8 mouse cellular contexts compared by ENCODE assay signal in the genomic region with DNA sequence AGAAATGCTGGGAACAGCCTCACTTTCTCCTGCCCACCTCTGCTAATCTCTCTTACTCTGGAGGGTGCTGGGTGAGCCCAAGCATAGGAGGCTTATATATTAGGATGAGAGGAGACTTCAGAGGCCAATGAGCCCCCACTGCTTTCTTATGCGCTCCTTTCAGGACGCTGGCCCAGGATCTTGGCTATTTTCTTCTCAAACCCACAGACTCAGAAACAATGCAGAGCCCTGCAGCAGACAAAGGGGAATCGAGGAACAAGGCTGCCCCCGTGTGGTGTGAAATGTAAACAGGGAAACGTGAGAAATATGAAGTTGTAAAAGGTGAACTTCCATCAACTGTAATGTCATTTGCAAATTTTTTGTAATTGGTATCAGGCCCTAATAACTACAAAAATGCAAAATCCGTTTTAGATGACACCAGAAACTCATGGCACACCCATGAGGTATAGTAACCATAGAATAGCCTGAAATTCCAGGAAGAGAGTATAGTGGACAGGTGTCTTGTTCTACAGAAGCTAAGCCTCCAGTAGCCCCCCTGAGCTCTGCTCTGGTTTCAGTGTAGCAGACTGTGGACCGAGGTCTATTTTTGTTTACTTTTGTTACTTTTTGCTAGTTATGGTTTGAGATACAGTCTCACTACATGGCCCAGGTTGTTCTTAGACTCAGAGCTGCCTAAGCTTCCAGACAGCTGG. TPM values are rescaled to one million over a fixed set of nuclear protein-coding genes. Genes with fewer than 3 reads are reported as not detected.
A peak's percentile ranks its signal among the peaks of the same experiment; 100 is the strongest.
DNase-seq lines count a peak whose midpoint lies in the region; TF ChIP-seq lines count a peak whose summit lies in the region.
"Had no signal": no experiment of that assay in that cellular context is flagged by ENCODE, and none has a peak within 500 bp of the region (broad histone marks: within the 10 kb centered on the region; RNA-seq: fewer than 3 reads in every experiment).

No protein-coding gene starts in this region.

- H3K27ac ChIP-seq in bone marrow macrophage, adult 2 months (ENCODE audit: insufficient read depth, low read depth, low read length) = no peak overlapping the region
- H3K27ac ChIP-seq in embryonic fibroblast, embryonic 13.5 days (ENCODE audit: insufficient read depth, low read length) = no peak overlapping the region

- no peak for TF ChIP-seq POLR2A in bone marrow macrophage, adult 2 months (IDR thresholded peaks at IDR 0.05; ENCODE audit: borderline replicate concordance, low read depth, low read length)
- no peak for TF ChIP-seq POLR2A in embryonic fibroblast, embryonic 13.5 days (IDR thresholded peaks at IDR 0.05; ENCODE audit: low read depth, low read length)

- no peak overlapping the region for H3K4me3 ChIP-seq in bone marrow macrophage, adult 2 months (ENCODE audit: insufficient read depth, low read length)
- H3K4me3 ChIP-seq in embryonic fibroblast, embryonic 13.5 days (ENCODE audit: insufficient read depth, low read length) = no peak overlapping the region
- H3K4me3 ChIP-seq: erythroblast, embryonic 14.5 days had no signal

- peak; percentile 78 for TF ChIP-seq CTCF in bone marrow macrophage, adult 2 months (IDR thresholded peaks at IDR 0.05; ENCODE audit: low read depth, low read length)
- TF ChIP-seq CTCF in embryonic fibroblast, embryonic 13.5 days (IDR thresholded peaks at IDR 0.05; ENCODE audit: borderline replicate concordance, insufficient read depth, low read length) = peak; percentile 28; the same call in 1 of the 2 replicates

- DNase-seq in right cerebral cortex, adult 18-20 months = peak; percentile 32
- no peak for DNase-seq in right cerebral cortex, postnatal 36 days (ENCODE audit: low spot score in 2 of 2)
- peak; percentile 21 to 74 for DNase-seq in kidney, postnatal 36 days
- DNase-seq in lung, postnatal 10 days = peak; percentile 53
- peak; percentile 75 for DNase-seq in right cerebral cortex, postnatal 4 days

- H3K4me1 ChIP-seq in bone marrow macrophage, adult 2 months (ENCODE audit: control insufficient read depth, insufficient read depth, low read length) = no peaks in the 10 kb centered on the region
- H3K4me1 ChIP-seq in embryonic fibroblast, embryonic 13.5 days (ENCODE audit: control insufficient read depth, insufficient read depth, low read length) = no peaks in the 10 kb centered on the region

RNA-seq across cellular contexts. Expression of a gene that starts 43.8 kb away (rescaled TPM):
- not detected in 2 replicates for polyA plus RNA-seq in bone marrow macrophage, adult 2 months (2012; ENCODE audit: insufficient read depth, insufficient read length, missing spikeins)
- polyA plus RNA-seq in embryonic fibroblast, embryonic 13.5 days (2011; ENCODE audit: insufficient read length, low read depth, missing spikeins) = not detected in 2 replicates
- polyA plus RNA-seq: erythroblast, embryonic 14.5 days had no signal

RNA-seq across cellular contexts. Expression of a gene that starts 44.4 kb away (rescaled TPM):
- 39.2 and 44.5 TPM in 2 replicates for polyA plus RNA-seq in bone marrow macrophage, adult 2 months (2012; ENCODE audit: insufficient read depth, insufficient read length, missing spikeins)
- polyA plus RNA-seq in embryonic fibroblast, embryonic 13.5 days (2011; ENCODE audit: insufficient read length, low read depth, missing spikeins) = 53.2 and 54.7 TPM in 2 replicates

Comparison
In these comparisons a context has a peak if more than half of its experiments do, and no peak if none do; other contexts are left out.
1. DNase-seq: peak in right cerebral cortex, adult 18-20 months (single experiment), kidney, postnatal 36 days (2 of 2), lung, postnatal 10 days (single experiment) and right cerebral cortex, postnatal 4 days (single experiment); none in right cerebral cortex, postnatal 36 days (0 of 2).